Mouse (Mus musculus) intestine, embryonic 14.5 days (tissue): ENCODE results near the gene Ctnnbip1. TPM values are rescaled to one million over a fixed set of nuclear protein-coding genes. Genes with fewer than 3 reads are reported as not detected.

Experiments
- ATAC-seq: fragments of 200-750 bp; cut with Nextera tagmentation; replicated peaks from 2 replicates; pipeline ENCODE4 v1.8.0; 2017; ENCODE audit warnings: low read depth, moderate number of reproducible peaks, moderate TSS enrichment, moderate library complexity; ENCODE audit not compliant: low FRiP score, low TSS enrichment
- DNase-seq: peaks from one replicate; pipeline ENCODE4 v3.0.0-alpha.2; 2018; ENCODE audit warnings: low spot score
- H3K27ac ChIP-seq: fragments of 300-500 bp; sonication (generic); 2 replicates; pipeline ENCODE4 v1.5.1; 2014; ENCODE audit warnings: low read depth, mild to moderate bottlenecking, control low read depth
- H3K27me3 ChIP-seq: fragments of 300-500 bp; sonication (generic); replicated peaks from 2 replicates; pipeline ENCODE4 v1.6.1; 2014; ENCODE audit warnings: low read length, control low read depth; ENCODE audit not compliant: control insufficient read depth, insufficient read depth
- H3K36me3 ChIP-seq: fragments of 300-500 bp; sonication (generic); 2 replicates; pipeline ENCODE4 v1.6.1; 2014; ENCODE audit warnings: low read length, control low read depth; ENCODE audit not compliant: control insufficient read depth, insufficient read depth
- H3K4me1 ChIP-seq: fragments of 300-500 bp; sonication (generic); replicated peaks from 2 replicates; pipeline ENCODE4 v1.6.1; 2014; ENCODE audit warnings: low read length, control low read depth, mixed read lengths; ENCODE audit not compliant: control insufficient read depth, insufficient read depth
- H3K4me2 ChIP-seq: fragments of 300-500 bp; sonication (generic); 2 replicates; pipeline ENCODE4 v1.6.1; 2014; ENCODE audit warnings: low read length
- H3K4me3 ChIP-seq: fragments of 300-500 bp; sonication (generic); 2 replicates; pipeline ENCODE4 v1.5.1; 2014; ENCODE audit warnings: low read depth, low read length, control low read depth, mixed read lengths
- H3K9ac ChIP-seq: fragments of 300-500 bp; sonication (generic); 2 replicates; pipeline ENCODE4 v1.6.1; 2014; ENCODE audit warnings: mild to moderate bottlenecking, low read length
- H3K9me3 ChIP-seq: fragments of 300-500 bp; sonication (generic); 2 replicates; pipeline ENCODE4 v1.6.1; 2016; ENCODE audit warnings: low read length, control low read depth; ENCODE audit not compliant: control insufficient read depth
- WGBS: fragments of 180-500 bp; shearing (Covaris S2); extraction: QIAGEN DNeasy Blood & Tissue Kit; methylation state at CpG from one replicate; pipeline ENCODE4 v1.1.7; 2014; 5-methylcytosine and 5-hydroxymethylcytosine counted together
- polyA plus RNA-seq: library from polyadenylated mRNA; unstranded; fragments of >200 nt; fragmentation: Nextera tagmentation; extraction: Ambion mirVana; gene quantifications from 2 replicates; pipeline ENCODE4 v1.2.1, GENCODE M21; 2014

Gene Ctnnbip1
- polyA plus RNA-seq: 53.0 and 54.3 TPM in 2 replicates

- peak within 1 kb of the TSS; percentile 93 for H3K4me2 ChIP-seq
- no peaks in the 10 kb centered on the region for H3K9me3 ChIP-seq
- ATAC-seq: peak; percentile 98
- H3K4me3 ChIP-seq: peak within 1 kb of the TSS; percentile 66
- H3K27ac ChIP-seq: peak within 1 kb of the TSS; percentile 47; the same call in 1 of the 2 replicates
- H3K36me3 ChIP-seq: no peaks in the 10 kb centered on the region
- peak within 1 kb of the TSS; percentile 80 for H3K9ac ChIP-seq
- H3K27me3 ChIP-seq: no peaks in the 10 kb centered on the region
- peak; percentile 95 for DNase-seq
- 0% methylated on average over 44 of the region's 46 CpGs for WGBS
- peaks cover 2% of the 10 kb centered on the region; the same call in 1 of the 2 replicates for H3K4me1 ChIP-seq
These were observed at the start of gene Ctnnbip1 for GRCm38 (mm10) chr4:149517868-149518340. Gene Ctnnbip1, plus strand, starts transcription at chr4:149518236.

GRCm38 (mm10) chr4:149469557-149469956 lies 48.5 kb upstream of the Ctnnbip1 start:
- ATAC-seq (no peak), DNase-seq (no peak)
- peaks cover 32% of the 10 kb centered on the region for H3K36me3 ChIP-seq
- no peaks in the 10 kb centered on the region for H3K4me1 ChIP-seq
- H3K9ac ChIP-seq: no peak overlapping the region
- no peak overlapping the region for H3K27ac ChIP-seq
- H3K9me3 ChIP-seq: no peaks in the 10 kb centered on the region
- H3K4me2 ChIP-seq: no peak overlapping the region
- H3K27me3 ChIP-seq: no peaks in the 10 kb centered on the region
- no peak overlapping the region for H3K4me3 ChIP-seq
- 92% methylated on average over 3 of the region's 3 CpGs for WGBS

GRCm38 (mm10) chr4:149475096-149475495 lies 42.9 kb upstream of the Ctnnbip1 start:
- Histone ChIP-seq H3K27me3 (no peaks in the 10 kb centered on the region), H3K4me3 (no peak overlapping the region), H3K9ac (no peak overlapping the region), H3K27ac (no peak overlapping the region), H3K4me2 (no peak overlapping the region), H3K36me3 (peaks cover 15% of the 10 kb centered on the region), H3K9me3 (no peaks in the 10 kb centered on the region), H3K4me1 (no peaks in the 10 kb centered on the region)
- no peak for ATAC-seq
- no peak for DNase-seq
- WGBS: 66% methylated on average over 7 of the region's 7 CpGs

GRCm38 (mm10) chr4:149477078-149477477 lies 41.0 kb upstream of the Ctnnbip1 start, which contains the start of gene Tmem274:
Gene Tmem274, plus strand, starts transcription at chr4:149477378.
- WGBS: 87% methylated on average over 11 of the region's 11 CpGs
- ATAC-seq (no peak), DNase-seq (no peak)

GRCm38 (mm10) chr4:149484566-149484965 lies 33.5 kb upstream of the Ctnnbip1 start:
- ATAC-seq (no peak), DNase-seq (no peak)
- H3K27ac ChIP-seq: peak overlapping the region; percentile 70
- H3K9me3 ChIP-seq: no peaks in the 10 kb centered on the region
- peak overlapping the region; percentile 88 for H3K4me2 ChIP-seq
- no peaks in the 10 kb centered on the region for H3K27me3 ChIP-seq
- H3K9ac ChIP-seq: peak overlapping the region; percentile 57
- H3K4me1 ChIP-seq: peaks cover 8% of the 10 kb centered on the region
- H3K36me3 ChIP-seq: peaks cover 30% of the 10 kb centered on the region
- H3K4me3 ChIP-seq: peak overlapping the region; percentile 58
- WGBS: 56% methylated on average over 3 of the region's 3 CpGs

More at GRCm38 (mm10) chr4:149477078-149477477, 41.0 kb upstream of the Ctnnbip1 start, which contains the start of gene Tmem274:
- H3K9ac ChIP-seq: no peak within 1 kb of the TSS
- no peaks in the 10 kb centered on the region for H3K4me1 ChIP-seq
- no peak within 1 kb of the TSS for H3K27ac ChIP-seq
- H3K9me3 ChIP-seq: no peaks in the 10 kb centered on the region
- peaks cover 14% of the 10 kb centered on the region for H3K36me3 ChIP-seq
- H3K4me2 ChIP-seq: no peak within 1 kb of the TSS
- no peaks in the 10 kb centered on the region for H3K27me3 ChIP-seq
- H3K4me3 ChIP-seq: no peak within 1 kb of the TSS

- WGBS: under 1% methylated on average over 60 of the region's 60 CpGs
- peaks cover 8% of the 10 kb centered on the region for H3K4me1 ChIP-seq
- ATAC-seq: peak; percentile 98
These were observed 32.8 kb upstream of the Ctnnbip1 start, which contains the start of the genes Nmnat1 and Lzic for GRCm38 (mm10) chr4:149485053-149485824. Gene Nmnat1, minus strand, starts transcription at chr4:149485202. Gene Lzic, plus strand, starts transcription at chr4:149485229.

GRCm38 (mm10) chr4:149485825-149486206 lies 32.2 kb upstream of the Ctnnbip1 start:
- Histone ChIP-seq H3K4me3 (peak overlapping the region; percentile 58), H3K4me2 (peak overlapping the region; percentile 88), H3K27ac (peak overlapping the region; percentile 70; the same call in 1 of the 2 replicates), H3K36me3 (peaks cover 36% of the 10 kb centered on the region), H3K27me3 (no peaks in the 10 kb centered on the region), H3K9me3 (no peaks in the 10 kb centered on the region), H3K4me1 (peaks cover 8% of the 10 kb centered on the region), H3K9ac (peak overlapping the region; percentile 57)
- under 1% methylated on average over 10 of the region's 10 CpGs for WGBS
- DNase-seq (no peak), ATAC-seq (no peak; the same call in 1 of the 2 replicates)

More at GRCm38 (mm10) chr4:149485053-149485824, 32.8 kb upstream of the Ctnnbip1 start, which contains the start of the genes Nmnat1 and Lzic:
- no peaks in the 10 kb centered on the region for H3K9me3 ChIP-seq
- H3K4me3 ChIP-seq: peak within 1 kb of the TSS; percentile 58
- H3K9ac ChIP-seq: peak within 1 kb of the TSS; percentile 57
- H3K36me3 ChIP-seq: peaks cover 36% of the 10 kb centered on the region
- H3K27me3 ChIP-seq: no peaks in the 10 kb centered on the region
- H3K27ac ChIP-seq: peak within 1 kb of the TSS; percentile 70
- peak within 1 kb of the TSS; percentile 88 for H3K4me2 ChIP-seq
- peak; percentile 97 for DNase-seq

DNA sequence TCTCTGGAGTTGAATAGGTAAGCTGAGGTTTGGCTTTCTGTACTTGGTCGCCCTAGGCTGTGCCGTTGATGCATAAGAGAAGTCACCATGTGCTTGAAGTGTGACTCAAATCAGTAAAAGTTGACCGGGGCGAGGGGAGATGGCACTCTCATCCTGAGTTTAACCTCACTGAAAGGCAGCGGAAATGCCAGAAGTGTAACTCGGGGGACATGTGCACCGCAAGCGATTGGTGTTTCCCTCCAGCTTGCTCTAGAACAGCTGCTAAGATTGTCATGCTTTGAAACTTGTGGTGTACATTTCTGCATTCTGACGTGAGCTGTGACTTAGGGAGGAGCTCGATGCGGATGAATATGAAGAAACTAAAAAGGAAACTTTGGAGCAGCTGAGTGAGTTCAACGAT lies 30.3 kb upstream of the Ctnnbip1 start:
- H3K4me1 ChIP-seq: peaks cover 8% of the 10 kb centered on the region
- ATAC-seq (no peak), DNase-seq (no peak)
- H3K36me3 ChIP-seq: peaks cover 51% of the 10 kb centered on the region
- H3K27me3 ChIP-seq: no peaks in the 10 kb centered on the region
- 95% methylated on average over 12 of the region's 12 CpGs for WGBS
- H3K27ac ChIP-seq: no peak overlapping the region
- no peak overlapping the region for H3K9ac ChIP-seq
- H3K4me2 ChIP-seq: no peak overlapping the region
- H3K9me3 ChIP-seq: no peaks in the 10 kb centered on the region
- H3K4me3 ChIP-seq: no peak overlapping the region
